Mouse (Mus musculus) spleen, adult 2 months (tissue): ENCODE measurements at regions not wholly inside any gene's neighbourhood (a gene's known extent, or its start where the extent isn't known, plus 50 kb on each side); places are given as distances from the start of the nearest gene placed in this dataset.

Source experiments
- CTCF ChIP-seq: fragments of 200-500 bp; IDR thresholded peaks from 2 replicates; pipeline ENCODE4 v1.5.1; 2011; ENCODE audit warnings: mild to moderate bottlenecking, inconsistent platforms; ENCODE audit not compliant: insufficient read depth, insufficient read length, insufficient replicate concordance; ENCODE audit errors: extremely low read depth
- POLR2A ChIP-seq: fragments of 200-500 bp; IDR thresholded peaks from 2 replicates; pipeline ENCODE4 v1.6.1; 2011; ENCODE audit warnings: low read depth, low read length, inconsistent platforms

GRCm38 (mm10) chr3:82223379-82223778 is 77.8 kb upstream of the Gucy1a1 start:
- no peak for TF ChIP-seq POLR2A
- TF ChIP-seq CTCF = no peak
